Mouse (Mus musculus) hematopoietic stem cell, adult 5-6 weeks (primary cell): Measurements from ENCODE around the gene Pqlc2. TPM values are rescaled to one million over a fixed set of nuclear protein-coding genes. Genes with fewer than 3 reads are reported as not detected.

Source experiments
- ATAC-seq, 2 experiments: fragments of 125-278 bp in 1 of 2; replicated peaks in 1 of 2; 2 replicates each; pipeline ENCODE4 v1.8.0; 2016 to 2017; ENCODE audit warnings: inconsistent platforms in 2 of 2, mild to moderate bottlenecking in 2 of 2, moderate number of reproducible peaks in 2 of 2, low read depth in 1 of 2, moderate TSS enrichment in 1 of 2; ENCODE audit not compliant: low FRiP score in 2 of 2, poor library complexity in 2 of 2, severe bottlenecking in 2 of 2, insufficient read depth in 1 of 2, low TSS enrichment in 1 of 2
- total RNA-seq: library from RNA; stranded (forward); fragments of 172-1452, 232-1000 nt; gene quantifications from 2 replicates; pipeline ENCODE4 v1.2.3, GENCODE M21; 2017

Gene Pqlc2
- total RNA-seq, 1 experiment from 2014 or later: not detected

DNA sequence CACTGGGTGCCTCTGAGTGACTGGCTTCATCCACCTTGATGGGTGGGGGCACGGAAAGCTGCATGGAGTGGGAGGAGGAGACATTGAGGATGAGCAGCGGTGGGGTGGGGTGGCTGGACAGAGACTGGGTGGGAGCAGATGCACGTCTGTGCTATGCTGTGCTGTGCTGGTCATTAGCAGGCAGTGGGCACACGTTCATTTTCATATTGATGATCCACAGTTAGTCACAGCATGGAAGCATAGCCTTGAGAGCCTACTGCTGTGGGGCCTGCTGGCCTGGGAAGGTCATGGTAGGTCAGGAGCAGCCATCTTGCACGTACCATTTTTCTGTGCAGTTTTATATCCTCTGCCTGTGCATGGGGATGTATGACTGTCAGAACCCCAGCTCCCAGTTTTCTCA, 61.8 kb downstream of the Pqlc2 start:
- no peak for ATAC-seq

DNA sequence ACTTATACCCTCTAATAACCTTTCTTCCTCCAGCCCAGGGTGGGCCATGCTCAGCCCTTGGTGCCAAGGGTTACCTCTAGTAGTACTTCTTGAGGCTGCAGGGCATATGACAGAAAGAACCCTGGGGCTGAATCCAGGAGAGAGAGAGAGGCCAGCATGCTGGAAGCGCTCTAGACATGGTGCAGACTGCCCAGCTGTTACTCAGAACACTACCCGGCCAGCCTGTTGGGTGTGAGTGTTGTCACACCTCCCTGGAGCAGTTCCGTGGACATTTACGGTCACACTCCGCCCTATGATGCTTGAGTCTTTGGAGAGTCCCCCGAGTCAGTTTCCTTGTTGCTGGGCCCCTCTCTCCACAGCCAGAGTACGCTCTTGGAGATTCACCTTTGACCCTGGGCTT, 62.5 kb downstream of the Pqlc2 start:
- ATAC-seq: no peak

DNA sequence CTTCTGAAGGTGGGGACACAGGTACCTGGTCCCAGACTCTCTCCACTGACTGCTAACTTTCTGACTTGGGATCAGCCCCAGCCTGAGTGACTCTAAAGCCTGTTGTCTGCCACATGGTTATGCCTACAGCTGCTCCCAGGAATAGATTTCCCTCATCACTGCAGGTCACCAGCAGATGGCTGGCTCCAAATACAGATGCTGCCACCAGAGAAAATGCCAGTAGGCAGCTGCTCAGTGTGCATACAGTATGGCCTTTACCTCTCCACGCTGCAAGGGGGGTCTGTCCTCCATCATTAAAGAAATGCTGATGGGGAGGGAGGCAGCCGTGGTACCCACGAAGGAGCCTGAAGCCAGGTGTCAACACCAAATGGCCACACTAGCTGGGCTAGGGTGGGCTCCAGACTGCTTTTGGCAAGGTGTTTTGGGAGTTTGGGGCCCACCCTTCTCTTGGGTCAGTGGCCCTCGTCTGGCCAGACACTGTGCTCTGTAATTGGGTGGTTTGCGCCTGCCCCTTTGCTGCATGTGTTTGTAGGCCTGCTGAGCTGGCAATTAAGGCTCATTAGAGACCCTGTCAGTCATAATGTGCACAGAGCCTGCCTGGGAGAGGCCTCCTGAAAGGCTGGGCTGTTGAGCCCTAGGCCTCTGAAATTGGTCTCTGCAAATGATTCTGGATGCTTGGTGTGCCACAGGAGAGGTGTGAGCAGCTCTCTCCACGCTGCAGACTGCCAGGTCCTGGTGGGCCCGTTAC, 64.2 kb downstream of the Pqlc2 start:
- ATAC-seq: no peak

DNA sequence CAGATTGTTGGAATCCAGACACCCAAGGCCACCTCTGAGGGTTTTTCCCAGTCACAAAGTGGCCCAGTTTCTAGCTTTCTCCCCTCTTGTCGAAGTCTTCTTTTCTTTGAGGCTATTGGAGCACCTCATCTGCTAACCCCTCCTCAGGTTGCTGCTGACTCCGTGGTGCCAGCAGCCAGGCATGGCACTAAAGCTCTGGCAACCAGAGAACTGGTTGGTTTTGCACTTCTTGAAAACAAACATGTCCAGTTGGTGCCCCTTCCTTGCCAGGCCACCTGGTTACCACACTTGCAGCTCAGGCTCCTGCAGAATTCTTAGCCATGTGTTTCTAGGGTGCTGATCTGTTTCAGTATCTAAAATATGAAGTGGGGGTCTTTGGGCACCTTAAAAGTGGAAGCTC, 65.0 kb downstream of the Pqlc2 start:
- ATAC-seq: no peak

DNA sequence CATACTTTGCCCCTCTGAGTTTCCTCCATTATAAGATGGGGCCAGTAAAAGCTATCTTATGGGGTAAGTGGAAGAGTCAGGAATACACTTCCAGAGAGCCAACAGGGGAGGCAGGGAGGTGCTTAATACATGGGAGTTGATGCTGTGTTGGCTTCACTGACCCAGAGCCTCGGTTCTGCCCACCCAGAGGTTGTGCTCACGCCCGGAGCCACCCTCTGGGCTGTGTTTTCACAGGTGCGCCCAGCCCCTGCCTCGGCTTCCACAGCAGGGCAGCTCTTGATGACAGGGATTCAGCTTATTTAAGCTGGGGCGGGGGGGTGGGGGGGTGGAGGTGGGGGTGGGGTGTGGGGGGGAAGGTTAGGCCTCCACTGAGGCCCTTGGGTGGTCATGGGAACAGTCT, 65.7 kb downstream of the Pqlc2 start:
- ATAC-seq: no peak

DNA sequence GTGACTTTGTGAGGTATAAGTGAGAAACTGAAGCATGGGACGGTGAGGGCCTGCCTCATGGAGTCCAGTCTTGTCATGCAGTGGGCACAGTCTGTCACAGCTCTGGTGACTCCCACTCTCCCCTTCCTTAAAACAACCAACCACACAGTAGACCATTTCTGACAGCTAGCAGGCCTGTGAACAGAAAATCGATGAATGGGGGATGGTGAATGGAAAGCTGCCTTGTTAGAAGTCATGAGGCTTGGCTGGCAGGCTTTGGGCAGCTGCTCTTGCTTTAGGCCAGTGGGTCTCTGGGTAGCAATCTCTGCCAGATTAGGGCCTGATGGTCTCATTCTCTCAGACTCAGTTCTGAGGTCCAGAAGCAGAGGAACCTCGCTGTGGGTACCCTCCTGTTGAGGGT, 66.3 kb downstream of the Pqlc2 start:
- ATAC-seq: no peak

Other genes with a start within 250 kb of the Pqlc2 start
- not detected in 2 replicates for gene Htr6, start 235.1 kb downstream of the Pqlc2 start, total RNA-seq
- gene Nbl1, start 217.7 kb downstream of the Pqlc2 start, total RNA-seq: 0.45 TPM in 1 of 2 replicates, not detected in the other
- 93.3 and 143 TPM in 2 replicates for gene Minos1, start 179.6 kb downstream of the Pqlc2 start, total RNA-seq
- 96.1 and 101 TPM in 2 replicates for gene Capzb, start 117.8 kb downstream of the Pqlc2 start, total RNA-seq
- 7.9 and 16.1 TPM in 2 replicates for gene Akr7a5, start within 50 bp of the Pqlc2 start, total RNA-seq
- gene Mrto4, start 41.9 kb upstream of the Pqlc2 start, total RNA-seq: 47.8 and 56.2 TPM in 2 replicates
- gene Emc1, start 41.9 kb upstream of the Pqlc2 start, total RNA-seq: 31.6 and 35.0 TPM in 2 replicates
- 72.9 and 77.5 TPM in 2 replicates for gene Ubr4, start 41.9 kb upstream of the Pqlc2 start, total RNA-seq
- 3.9 and 7.5 TPM in 2 replicates for gene Iffo2, start 219.8 kb upstream of the Pqlc2 start, total RNA-seq